ENCODE assay signal across 21 mouse cellular contexts in the genomic region with DNA sequence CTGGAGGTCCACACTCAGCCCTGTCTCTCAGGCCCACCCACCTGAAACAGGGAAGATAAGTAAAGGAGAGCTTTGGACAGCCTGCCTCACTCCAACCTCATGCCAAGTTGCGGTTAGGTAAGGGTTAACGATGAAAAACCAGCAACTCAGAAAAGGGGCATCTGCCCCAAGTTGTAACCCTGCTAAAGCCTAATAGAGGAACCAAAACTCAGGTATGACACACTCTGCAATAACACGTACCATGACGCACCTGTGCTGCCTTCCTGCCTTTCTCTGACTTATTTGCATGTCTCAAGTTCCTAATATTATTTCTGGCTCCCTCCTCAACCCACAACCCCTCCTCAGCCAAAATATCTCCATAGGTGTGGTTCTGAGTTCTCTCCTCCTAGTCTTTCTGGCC.
"Had no signal": no experiment of that assay in that cellular context is flagged by ENCODE, and none has a peak within 500 bp of the region (broad histone marks: within the 10 kb centered on the region; RNA-seq: fewer than 3 reads in every experiment).

No protein-coding gene starts in this region.

- H3K9me3 ChIP-seq: intestine, embryonic 15.5 days; kidney, embryonic 15.5 days; limb, embryonic 15.5 days had no signal

- ATAC-seq: intestine, embryonic 15.5 days; liver, postnatal 0 days had no signal

- DNase-seq: kidney, adult 11 months; kidney, adult 8-10 months; kidney, postnatal 10 days; kidney, postnatal 36 days; layer of hippocampus, postnatal 36 days; left cerebral cortex, postnatal 4 days; liver, postnatal 0 days; lung, postnatal 10 days; lung, postnatal 4 days; midbrain, embryonic 14.5 days; thymus, postnatal 25 days had no signal

- H3K4me3 ChIP-seq: intestine, embryonic 15.5 days; kidney, embryonic 15.5 days; limb, embryonic 12.5 days; limb, embryonic 15.5 days; neural tube, embryonic 12.5 days had no signal

- H3K4me1 ChIP-seq: intestine, embryonic 15.5 days; kidney, embryonic 15.5 days; limb, embryonic 12.5 days; limb, embryonic 15.5 days; neural tube, embryonic 12.5 days had no signal

- H3K27me3 ChIP-seq: intestine, embryonic 15.5 days; kidney, embryonic 15.5 days; limb, embryonic 12.5 days; limb, embryonic 15.5 days; neural tube, embryonic 12.5 days had no signal

- H3K27ac ChIP-seq: intestine, embryonic 15.5 days; kidney, embryonic 15.5 days; limb, embryonic 12.5 days; limb, embryonic 15.5 days; liver, embryonic 14.5 days; neural tube, embryonic 12.5 days; stomach, postnatal 0 days had no signal

- H3K9ac ChIP-seq: intestine, embryonic 15.5 days; kidney, embryonic 15.5 days; limb, embryonic 12.5 days; limb, embryonic 15.5 days; liver, embryonic 14.5 days; liver, postnatal 0 days; lung, embryonic 14.5 days; neural tube, embryonic 12.5 days had no signal

- H3K36me3 ChIP-seq: intestine, embryonic 15.5 days; kidney, embryonic 15.5 days; limb, embryonic 12.5 days; limb, embryonic 15.5 days; neural tube, embryonic 12.5 days had no signal

- H3K4me2 ChIP-seq: intestine, embryonic 15.5 days; kidney, embryonic 15.5 days; limb, embryonic 12.5 days; limb, embryonic 15.5 days; liver, embryonic 11.5 days; lung, embryonic 14.5 days; midbrain, embryonic 11.5 days; neural tube, embryonic 12.5 days had no signal
